Mouse (Mus musculus) ES-Bruce4 (cell line): ENCODE measurements at regions not wholly inside any gene's neighbourhood (a gene's known extent, or its start where the extent isn't known, plus 50 kb on each side); places are given as distances from the start of the nearest gene placed in this dataset.

Experiments used
- H3K27ac ChIP-seq: 2 replicates; pipeline ENCODE4 v1.5.1; 2012; ENCODE audit warnings: low read length, inconsistent platforms; ENCODE audit not compliant: insufficient read depth
- H3K27me3 ChIP-seq: 2 replicates; pipeline ENCODE4 v1.6.1; 2012; ENCODE audit warnings: mild to moderate bottlenecking, low read length, inconsistent platforms; ENCODE audit not compliant: control insufficient read depth, poor library complexity, insufficient read depth, severe bottlenecking
- H3K36me3 ChIP-seq: 2 replicates; pipeline ENCODE4 v1.6.1; 2012; ENCODE audit warnings: inconsistent platforms, mild to moderate bottlenecking, low read length, moderate library complexity; ENCODE audit not compliant: control insufficient read depth, poor library complexity, insufficient read depth, severe bottlenecking
- H3K4me1 ChIP-seq: one replicate; pipeline ENCODE4 v1.8.1; 2011; ENCODE audit warnings: low read length; ENCODE audit not compliant: control insufficient read depth, insufficient read depth
- H3K4me3 ChIP-seq: 2 replicates; pipeline ENCODE4 v1.5.1; 2011; ENCODE audit warnings: low read depth, mild to moderate bottlenecking, low read length
- H3K9ac ChIP-seq: 2 replicates; pipeline ENCODE4 v1.6.1; 2012; ENCODE audit warnings: low read depth, mild to moderate bottlenecking, inconsistent platforms; ENCODE audit not compliant: poor library complexity, severe bottlenecking
- H3K9me3 ChIP-seq: replicated peaks from 2 replicates; pipeline ENCODE4 v1.6.1; 2012; ENCODE audit warnings: mild to moderate bottlenecking, low read length, inconsistent platforms; ENCODE audit not compliant: control insufficient read depth, poor library complexity, insufficient read depth, severe bottlenecking
- CTCF ChIP-seq: IDR thresholded peaks from one replicate; pipeline ENCODE4 v1.8.1; 2011; ENCODE audit warnings: low read depth, low read length
- EP300 ChIP-seq: IDR thresholded peaks from 2 replicates; pipeline ENCODE4 v1.6.1; 2011; ENCODE audit warnings: low read depth, low read length; ENCODE audit not compliant: insufficient read depth
- POLR2A ChIP-seq: IDR thresholded peaks from one replicate; pipeline ENCODE4 v1.8.1; 2011; ENCODE audit warnings: low read length; ENCODE audit not compliant: insufficient read depth

- Histone ChIP-seq H3K36me3 (no peaks in the 10 kb centered on the region), H3K4me3 (no peak overlapping the region), H3K27me3 (no peaks in the 10 kb centered on the region), H3K9me3 (no peaks in the 10 kb centered on the region), H3K9ac (no peak overlapping the region), H3K4me1 (no peaks in the 10 kb centered on the region), H3K27ac (no peak overlapping the region)
- no peak for TF ChIP-seq CTCF
- TF ChIP-seq EP300: no peak
Measured at GRCm38 (mm10) chr12:112412351-112412697, 76.9 kb upstream of the A530016L24Rik start.

DNA sequence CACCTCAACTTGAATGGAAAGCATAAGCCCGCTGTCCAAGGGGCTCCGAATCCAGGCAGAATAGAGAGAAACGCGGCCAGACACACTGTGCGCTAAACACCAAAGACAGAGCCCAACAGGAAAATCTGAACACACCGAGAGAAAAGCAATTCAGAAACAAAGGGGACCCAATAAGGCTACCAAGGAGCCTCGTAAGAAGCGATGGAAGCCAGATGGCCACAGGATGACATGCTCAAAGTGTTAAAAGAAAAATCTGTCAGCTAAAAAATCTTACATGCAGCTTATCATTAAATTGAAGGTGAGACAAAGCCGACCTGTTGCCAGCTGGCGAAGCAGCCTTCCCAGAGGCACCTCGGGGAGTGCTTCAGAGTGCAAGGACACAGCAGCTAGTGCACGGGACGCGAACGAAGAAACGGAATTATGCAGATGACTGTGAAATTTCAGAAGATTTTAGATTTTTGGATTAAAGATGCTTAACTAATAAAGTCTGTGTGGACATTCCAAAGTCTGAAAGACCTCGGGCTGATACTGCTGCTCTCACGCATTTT lies 73.2 kb upstream of the A530016L24Rik start:
- Histone ChIP-seq H3K4me1 (no peaks in the 10 kb centered on the region), H3K9ac (no peak overlapping the region), H3K9me3 (no peaks in the 10 kb centered on the region), H3K27me3 (no peaks in the 10 kb centered on the region), H3K4me3 (no peak overlapping the region), H3K27ac (no peak overlapping the region), H3K36me3 (no peaks in the 10 kb centered on the region)
- TF ChIP-seq CTCF (no peak), POLR2A (no peak), EP300 (no peak)

GRCm38 (mm10) chr12:112416537-112416936 lies 72.7 kb upstream of the A530016L24Rik start:
- H3K9me3 ChIP-seq: no peaks in the 10 kb centered on the region
- H3K27ac ChIP-seq: no peak overlapping the region
- H3K27me3 ChIP-seq: no peaks in the 10 kb centered on the region
- no peak overlapping the region for H3K9ac ChIP-seq
- H3K36me3 ChIP-seq: no peaks in the 10 kb centered on the region
- H3K4me1 ChIP-seq: no peaks in the 10 kb centered on the region
- TF ChIP-seq EP300: no peak
- no peak for TF ChIP-seq CTCF
- no peak for TF ChIP-seq POLR2A
- no peak overlapping the region for H3K4me3 ChIP-seq

DNA sequence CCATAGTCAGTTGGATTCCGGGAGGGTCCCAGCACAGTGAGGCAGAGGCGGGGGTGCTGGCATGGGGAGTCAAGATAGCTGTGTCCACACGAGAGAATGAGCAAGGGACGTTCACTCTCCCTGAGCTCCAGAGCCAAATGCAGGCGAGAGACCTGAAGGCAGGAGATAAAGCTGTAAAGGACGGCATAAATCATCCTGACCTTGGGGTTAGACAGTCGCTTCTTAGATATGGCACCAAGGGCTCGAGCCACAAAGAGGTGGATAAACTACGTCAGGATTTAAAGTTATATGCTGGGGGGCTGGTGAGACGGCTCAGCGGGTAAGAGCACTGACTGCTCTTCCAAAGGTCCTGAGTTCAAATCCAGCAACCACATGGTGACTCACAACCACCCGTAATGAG lies 70.6 kb upstream of the A530016L24Rik start:
- Histone ChIP-seq H3K36me3 (no peaks in the 10 kb centered on the region), H3K27me3 (no peaks in the 10 kb centered on the region), H3K27ac (no peak overlapping the region), H3K4me1 (no peaks in the 10 kb centered on the region), H3K9me3 (no peaks in the 10 kb centered on the region), H3K9ac (no peak overlapping the region), H3K4me3 (no peak overlapping the region)
- TF ChIP-seq EP300 (no peak), POLR2A (no peak), CTCF (no peak)

- no peak for TF ChIP-seq POLR2A
- no peak for TF ChIP-seq CTCF
- TF ChIP-seq EP300: no peak
- Histone ChIP-seq H3K9me3 (no peaks in the 10 kb centered on the region), H3K4me3 (no peak overlapping the region), H3K36me3 (no peaks in the 10 kb centered on the region), H3K9ac (no peak overlapping the region), H3K27ac (no peak overlapping the region), H3K4me1 (no peaks in the 10 kb centered on the region), H3K27me3 (no peaks in the 10 kb centered on the region)
Measured at GRCm38 (mm10) chr12:112422177-112422576, 67.1 kb upstream of the A530016L24Rik start.

DNA sequence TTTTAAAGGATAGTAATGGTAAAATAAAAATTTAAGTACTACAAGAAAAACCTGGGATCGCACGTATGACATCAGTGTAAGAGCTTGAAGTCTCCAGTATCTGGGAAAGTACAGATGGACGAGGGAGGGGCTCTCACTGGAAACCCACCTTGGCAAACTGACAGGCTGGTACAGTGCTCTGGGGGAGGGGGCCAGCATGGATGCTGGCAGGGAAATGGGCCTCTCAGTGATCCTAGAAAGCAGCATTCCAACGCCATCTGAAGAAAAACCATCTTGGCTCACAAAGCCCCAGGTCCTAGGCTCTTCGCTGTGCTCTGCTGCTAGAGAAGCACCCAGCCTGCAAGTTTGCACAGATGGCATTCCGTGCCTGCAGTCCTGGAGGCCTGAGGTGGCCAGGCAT lies 65.1 kb upstream of the A530016L24Rik start:
- TF ChIP-seq CTCF (no peak), POLR2A (no peak), EP300 (no peak)
- H3K27ac ChIP-seq: no peak overlapping the region
- H3K9me3 ChIP-seq: no peaks in the 10 kb centered on the region
- no peaks in the 10 kb centered on the region for H3K36me3 ChIP-seq
- H3K27me3 ChIP-seq: no peaks in the 10 kb centered on the region
- H3K9ac ChIP-seq: no peak overlapping the region
- H3K4me1 ChIP-seq: no peaks in the 10 kb centered on the region
- H3K4me3 ChIP-seq: no peak overlapping the region

DNA sequence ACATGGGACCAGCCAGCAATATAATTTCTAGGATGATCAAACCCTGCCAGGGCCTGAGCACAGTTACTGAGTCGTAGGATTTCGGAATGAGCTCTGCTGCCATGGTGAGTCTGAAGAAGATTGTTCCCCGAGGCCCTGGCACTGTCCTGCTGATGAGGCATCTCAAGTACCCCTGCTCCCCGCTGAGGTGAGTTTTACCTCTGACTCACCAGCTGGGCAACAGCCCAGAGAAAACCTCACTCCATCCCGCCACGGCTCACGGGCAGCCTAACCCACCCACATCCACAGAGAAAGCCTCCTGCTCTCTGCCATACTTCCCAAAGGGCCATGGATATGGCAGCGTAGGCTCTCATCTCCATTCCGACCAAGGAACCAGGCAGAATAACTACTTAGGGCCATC lies 62.6 kb upstream of the A530016L24Rik start:
- Histone ChIP-seq H3K4me1 (no peaks in the 10 kb centered on the region), H3K9ac (no peak overlapping the region), H3K36me3 (no peaks in the 10 kb centered on the region), H3K27ac (no peak overlapping the region), H3K4me3 (no peak overlapping the region), H3K9me3 (no peaks in the 10 kb centered on the region), H3K27me3 (no peaks in the 10 kb centered on the region)
- TF ChIP-seq CTCF (no peak), POLR2A (no peak), EP300 (no peak)
